Mouse (Mus musculus): Measurements from ENCODE around the gene Sytl3.

Sytl3 gene

GRCm38 (mm10) chr17:6734746-6735441, 76.0 kb downstream of the Sytl3 start:
- DNase-seq (ENCODE audit: inconsistent age in 2 of 2, low spot score in 1 of 2), result peak; percentile 37 to 54

- DNase-seq (ENCODE audit: inconsistent age in 2 of 2, low spot score in 1 of 2), result peak in 1 of 2 experiments; percentile 26
Measured at GRCm38 (mm10) chr17:6736306-6737272, 77.7 kb downstream of the Sytl3 start.

- DNase-seq (ENCODE audit: inconsistent age in 2 of 2, low spot score in 1 of 2), result peak in 1 of 2 experiments; percentile 17
Measured at GRCm38 (mm10) chr17:6737273-6737997, 78.5 kb downstream of the Sytl3 start.

GRCm38 (mm10) chr17:6738836-6739235, 79.9 kb downstream of the Sytl3 start:
- no peak for DNase-seq (ENCODE audit: inconsistent age in 2 of 2, low spot score in 1 of 2)

- DNase-seq (ENCODE audit: inconsistent age in 2 of 2, low spot score in 1 of 2), result peak in 1 of 2 experiments; percentile 26
Measured at GRCm38 (mm10) chr17:6739266-6739665, 80.4 kb downstream of the Sytl3 start.

GRCm38 (mm10) chr17:6739756-6740155, 80.9 kb downstream of the Sytl3 start:
- DNase-seq (ENCODE audit: inconsistent age in 2 of 2, low spot score in 1 of 2), result peak in 1 of 2 experiments; percentile 16

GRCm38 (mm10) chr17:6740331-6741170, 81.7 kb downstream of the Sytl3 start:
- peak in 1 of 2 experiments; percentile 14 for DNase-seq (ENCODE audit: inconsistent age in 2 of 2, low spot score in 1 of 2)

GRCm38 (mm10) chr17:6741271-6741670, 82.4 kb downstream of the Sytl3 start:
- DNase-seq (ENCODE audit: inconsistent age in 2 of 2, low spot score in 1 of 2), result peak; percentile 4 to 16

- peak; percentile 11 to 37 for DNase-seq (ENCODE audit: inconsistent age in 2 of 2, low spot score in 1 of 2)
Measured at GRCm38 (mm10) chr17:6742083-6743038, 83.5 kb downstream of the Sytl3 start.

GRCm38 (mm10) chr17:6743039-6743575, 84.2 kb downstream of the Sytl3 start:
- DNase-seq (ENCODE audit: inconsistent age in 2 of 2, low spot score in 1 of 2), result peak in 1 of 2 experiments; percentile 2

- DNase-seq (ENCODE audit: inconsistent age in 2 of 2, low spot score in 1 of 2), result peak; percentile 2 to 17
Measured at GRCm38 (mm10) chr17:6743787-6744239, 84.9 kb downstream of the Sytl3 start.

- peak; percentile 1 to 16 for DNase-seq (ENCODE audit: inconsistent age in 2 of 2, low spot score in 1 of 2)
Measured at GRCm38 (mm10) chr17:6744366-6744765, 85.5 kb downstream of the Sytl3 start.

- DNase-seq (ENCODE audit: inconsistent age in 2 of 2, low spot score in 1 of 2), result peak in 1 of 2 experiments; percentile 5
Measured at GRCm38 (mm10) chr17:6744871-6745270, 86.0 kb downstream of the Sytl3 start.

- DNase-seq (ENCODE audit: inconsistent age in 2 of 2, low spot score in 1 of 2), result peak in 1 of 2 experiments; percentile 2
Measured at GRCm38 (mm10) chr17:6745503-6745902, 86.6 kb downstream of the Sytl3 start.

- peak in 1 of 2 experiments; percentile 3 for DNase-seq (ENCODE audit: inconsistent age in 2 of 2, low spot score in 1 of 2)
Measured at GRCm38 (mm10) chr17:6745975-6746374, 87.1 kb downstream of the Sytl3 start.

- peak; percentile 62 to 65 for DNase-seq (ENCODE audit: inconsistent age in 2 of 2, low spot score in 1 of 2)
Measured at GRCm38 (mm10) chr17:6746452-6747231, 87.7 kb downstream of the Sytl3 start.

GRCm38 (mm10) chr17:6747478-6747877, 88.6 kb downstream of the Sytl3 start:
- DNase-seq (ENCODE audit: inconsistent age in 2 of 2, low spot score in 1 of 2), result peak in 1 of 2 experiments; percentile 25

Measured in adrenal gland, adult (tissue).